Mouse (Mus musculus) ovary, adult 18-20 months (tissue): ENCODE measurements around the gene Il34.

Source experiments
- DNase-seq: peaks from one replicate; pipeline ENCODE4 v3.0.0; 2022; ENCODE audit warnings: low spot score, mixed read lengths

Gene Il34

DNA sequence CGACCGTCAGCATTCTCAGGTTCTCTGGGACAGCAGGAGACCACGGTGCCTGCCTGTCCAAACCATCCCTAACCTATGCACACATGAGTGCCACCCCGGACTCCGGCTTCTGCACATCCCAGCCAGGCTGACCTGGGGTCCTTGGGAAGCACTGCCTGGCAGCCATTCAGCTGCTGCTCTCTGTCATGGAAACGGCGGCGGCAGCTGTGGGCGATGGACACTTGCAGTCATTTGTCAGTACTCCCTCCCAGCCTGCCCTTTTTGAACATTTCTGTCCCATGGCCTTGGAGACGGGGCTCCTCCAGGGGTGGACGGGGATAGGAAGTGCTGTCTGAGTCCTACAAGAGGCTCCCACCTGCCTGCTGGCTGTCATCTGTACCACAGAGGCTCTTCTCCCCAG lies 97.3 kb downstream of the Il34 start:
- DNase-seq, result no peak

DNA sequence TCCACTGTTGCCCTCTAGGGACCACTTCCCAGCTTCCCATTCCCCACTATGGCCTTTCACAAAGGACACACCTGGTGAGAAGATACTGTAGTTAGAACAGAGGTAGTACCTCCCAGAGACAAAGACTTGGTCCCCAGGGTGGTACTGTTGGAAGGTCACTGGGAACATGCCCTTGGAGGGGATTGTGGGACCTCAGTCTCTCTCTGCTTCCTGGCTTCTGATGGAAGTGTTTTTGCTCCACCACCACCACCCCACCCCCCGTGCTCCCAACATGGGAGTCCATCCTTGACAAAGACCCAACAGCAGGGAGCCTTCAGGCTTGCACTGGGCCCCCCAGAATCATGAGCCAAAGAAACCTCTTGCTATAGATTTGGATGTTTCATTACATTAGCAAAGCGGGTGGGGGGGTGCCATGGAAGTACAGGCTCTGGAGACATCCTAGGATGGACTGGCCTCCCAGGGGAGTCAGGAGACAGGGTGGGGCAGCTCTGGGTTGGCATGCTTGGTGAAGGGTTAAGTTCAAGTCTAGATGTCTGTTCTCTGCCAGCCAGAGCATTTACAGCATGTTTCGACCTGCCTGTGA lies 99.3 kb downstream of the Il34 start:
- DNase-seq, result no peak

DNA sequence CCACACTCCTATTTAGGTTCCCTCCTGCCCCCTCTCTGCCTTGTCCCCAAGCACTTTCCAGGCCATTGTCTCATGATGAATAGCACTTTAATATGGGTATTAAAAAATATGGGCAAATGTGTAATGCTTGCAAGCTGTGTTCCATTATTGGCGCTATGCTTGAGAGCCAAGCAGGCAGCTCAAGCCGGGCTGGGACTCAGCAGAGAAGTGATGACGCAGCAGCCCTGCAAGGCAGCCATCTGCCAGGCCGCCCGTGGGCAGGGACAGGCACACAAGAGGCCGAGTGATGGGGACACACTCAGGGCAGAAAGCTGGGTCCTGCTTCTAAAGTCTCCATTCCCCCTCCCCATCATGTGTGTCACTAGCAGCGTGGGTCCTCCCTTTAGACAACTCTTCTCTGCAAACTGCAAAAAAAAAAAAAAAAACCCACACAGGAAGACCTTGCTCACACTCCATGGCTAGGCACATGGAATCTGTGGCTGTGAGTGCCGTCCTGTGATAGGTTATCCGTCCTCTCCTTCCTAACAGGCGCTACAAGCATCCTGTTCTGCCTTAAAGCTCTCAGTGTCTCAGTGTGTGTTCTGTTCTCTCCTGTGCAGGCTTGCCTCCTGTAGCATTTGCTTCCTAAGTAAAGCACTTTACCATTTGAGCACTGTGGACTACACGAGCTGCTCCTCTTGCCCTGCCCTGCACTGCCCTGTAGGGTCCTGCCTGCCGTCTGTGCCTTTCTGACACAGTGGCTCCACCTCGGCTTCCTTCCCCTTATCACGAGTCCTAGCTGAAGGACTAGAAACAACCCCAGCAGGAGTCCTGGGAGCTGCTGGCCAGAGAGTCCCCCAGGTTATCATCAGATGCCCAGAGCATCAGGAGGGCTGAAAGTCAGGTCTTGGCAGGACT lies 100.1 kb downstream of the Il34 start:
- no peak for DNase-seq

DNA sequence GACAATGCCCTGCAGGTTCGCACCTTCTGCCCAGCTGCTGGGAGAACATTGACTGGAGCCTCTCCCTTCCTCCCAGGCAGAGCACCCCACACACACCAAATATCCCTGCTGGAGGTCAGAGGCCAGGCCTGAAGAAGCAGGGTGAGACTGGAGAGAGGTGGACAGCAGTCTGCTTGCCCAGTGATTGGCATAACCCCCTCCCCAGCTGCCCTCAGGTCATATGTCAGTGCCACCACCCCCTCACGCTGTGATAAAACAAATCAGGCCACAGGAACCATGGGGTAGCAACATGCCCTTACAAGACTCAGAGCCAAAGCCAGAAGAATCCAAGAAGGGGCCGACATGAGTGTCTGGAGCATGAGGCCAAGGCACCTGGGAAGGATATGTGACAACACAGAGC lies 101.6 kb downstream of the Il34 start:
- no peak for DNase-seq

DNA sequence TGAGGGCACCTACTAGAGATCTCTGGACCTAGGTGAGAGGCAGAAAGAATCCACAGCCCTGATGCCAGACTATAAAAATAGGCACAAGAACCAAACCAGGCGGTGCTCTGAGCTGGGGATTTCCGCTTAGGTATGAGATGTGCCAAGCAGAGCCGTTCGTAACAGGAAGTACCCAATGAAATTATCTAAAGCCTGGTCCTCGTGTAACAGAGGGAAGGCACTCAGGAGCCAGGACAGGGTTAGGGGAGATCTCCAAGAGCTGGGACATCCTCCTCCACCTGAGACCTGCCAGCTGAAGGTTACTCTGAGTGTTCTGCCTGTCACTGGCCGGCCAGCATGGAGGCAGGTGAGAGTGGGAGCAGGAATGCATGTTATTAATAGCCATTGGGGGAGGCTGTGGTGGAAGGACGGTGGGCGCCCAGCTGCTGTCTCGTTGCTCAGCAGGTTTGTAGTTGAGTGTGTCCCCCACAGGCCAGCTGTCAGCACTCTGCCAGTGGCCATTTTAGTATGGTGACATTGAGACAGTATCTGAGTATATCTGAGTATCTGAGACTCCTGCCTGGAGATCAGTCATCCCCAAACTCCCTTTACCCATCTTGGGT lies 102.2 kb downstream of the Il34 start:
- no peak for DNase-seq

DNA sequence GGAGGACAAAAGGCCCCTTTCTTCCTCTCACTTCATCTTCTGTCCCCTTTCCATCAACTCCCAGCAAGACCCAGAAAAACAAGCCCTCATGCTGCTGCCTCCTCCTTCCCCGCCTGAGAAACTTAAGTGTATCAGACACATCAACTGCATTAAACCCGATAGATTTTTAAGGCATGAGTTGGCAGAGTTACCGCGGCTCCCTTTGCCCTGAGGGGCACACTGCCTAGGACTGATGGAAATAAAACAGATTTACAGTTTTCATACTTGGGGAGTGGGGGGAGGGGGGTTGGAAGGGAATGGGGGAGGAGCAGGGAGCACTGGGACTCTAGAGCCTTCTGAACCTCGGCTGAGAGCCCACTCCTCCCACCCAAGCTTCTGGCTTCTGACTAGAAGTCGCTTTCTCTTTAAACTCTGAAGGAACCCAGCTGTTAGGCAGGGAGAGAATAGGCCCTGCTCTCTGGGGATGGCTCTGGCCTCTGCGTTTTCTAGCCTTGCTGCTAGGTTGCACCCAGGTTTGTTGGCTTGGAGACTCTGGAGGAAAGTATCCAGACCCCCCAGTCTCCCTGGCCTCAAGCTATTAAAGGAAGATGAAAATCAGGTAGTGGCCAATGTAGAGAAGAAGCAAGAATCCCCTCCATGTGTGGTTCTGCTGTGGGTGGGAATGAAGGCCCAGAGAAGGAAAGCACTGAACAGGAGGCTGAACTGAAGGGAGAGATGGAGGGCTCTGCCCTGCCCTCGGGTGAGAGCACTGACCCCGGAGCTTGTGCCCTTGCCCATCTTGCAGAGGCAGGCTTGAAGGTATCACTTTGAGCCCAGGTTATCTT lies 102.9 kb downstream of the Il34 start:
- DNase-seq, result no peak

DNA sequence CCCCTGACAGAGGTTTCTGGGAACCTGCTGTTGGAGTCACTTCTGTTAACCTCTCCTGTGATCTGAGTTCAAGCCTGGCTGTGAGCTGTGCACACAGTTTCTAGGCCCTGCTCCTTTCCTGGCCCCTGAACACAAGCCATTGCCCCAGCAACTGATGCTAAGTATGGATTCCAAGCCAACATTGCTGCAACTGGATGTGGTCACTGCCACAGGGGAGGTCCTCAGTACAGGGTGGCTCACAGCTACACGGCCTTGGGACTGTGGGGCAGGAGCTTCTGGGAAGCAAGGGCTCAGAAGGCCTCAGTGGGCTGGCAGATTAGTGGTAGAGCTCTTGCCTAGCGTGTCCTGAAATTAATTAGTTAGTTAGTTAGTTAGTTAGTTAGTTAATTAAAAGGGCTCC lies 105.2 kb downstream of the Il34 start:
- DNase-seq, result no peak

DNA sequence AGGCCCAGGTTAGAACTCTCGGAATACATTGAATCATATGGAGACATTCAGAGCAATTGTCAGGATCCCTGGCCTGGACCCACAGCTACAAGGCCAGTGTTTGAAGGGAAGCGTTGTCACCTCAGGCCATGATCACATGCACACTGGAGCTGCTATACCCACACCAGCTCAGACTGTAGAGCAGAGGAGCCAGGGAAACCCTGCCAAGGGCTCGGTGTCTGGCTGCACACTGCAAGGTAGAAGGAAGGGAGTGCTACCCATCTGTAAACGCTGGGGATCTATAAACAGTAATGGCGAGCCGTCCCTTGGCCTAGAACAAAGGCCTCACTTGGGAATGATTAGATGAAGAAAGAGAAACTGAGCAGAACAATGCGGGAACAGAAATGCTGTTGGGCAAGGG lies 106.2 kb downstream of the Il34 start:
- DNase-seq, result no peak

DNA sequence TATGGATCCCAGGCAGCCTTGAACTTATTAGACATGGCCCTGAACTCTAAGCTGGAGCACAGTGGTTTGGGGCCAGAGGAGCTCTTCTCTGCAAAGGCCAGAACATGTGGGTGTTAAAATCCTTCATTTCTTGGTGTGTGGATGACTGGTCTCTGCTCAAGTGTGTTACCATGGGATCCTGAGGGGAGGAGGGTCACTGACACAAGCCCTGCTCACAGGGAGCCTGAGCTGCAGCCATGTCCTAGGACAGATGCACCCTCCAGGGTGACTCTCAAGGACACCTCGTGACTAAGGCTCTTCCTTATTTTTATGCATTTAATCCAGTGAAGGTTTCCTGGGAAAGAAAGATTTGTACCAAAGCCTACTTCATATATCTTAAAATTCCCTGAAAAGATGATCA lies 107.6 kb downstream of the Il34 start:
- no peak for DNase-seq

DNA sequence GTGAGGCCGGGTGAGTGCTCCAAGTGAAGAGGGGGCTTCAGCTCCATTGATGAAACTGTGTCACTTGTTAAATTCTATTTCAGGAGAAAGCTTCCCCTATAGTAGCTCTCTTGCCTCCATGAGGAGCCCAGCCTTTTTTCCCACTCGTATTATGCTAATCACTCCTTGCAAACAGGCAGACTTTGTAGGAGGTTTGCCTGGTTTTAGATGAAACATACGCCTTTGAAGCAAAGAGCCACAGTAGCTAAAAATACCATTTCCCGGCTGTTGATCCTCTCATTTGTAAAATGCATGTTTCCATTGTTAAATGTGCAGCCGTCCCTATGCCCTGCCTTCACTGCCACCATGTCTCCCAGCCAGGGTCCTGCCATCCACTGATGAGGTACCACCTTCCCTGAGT lies 108.2 kb downstream of the Il34 start:
- DNase-seq, result no peak

DNA sequence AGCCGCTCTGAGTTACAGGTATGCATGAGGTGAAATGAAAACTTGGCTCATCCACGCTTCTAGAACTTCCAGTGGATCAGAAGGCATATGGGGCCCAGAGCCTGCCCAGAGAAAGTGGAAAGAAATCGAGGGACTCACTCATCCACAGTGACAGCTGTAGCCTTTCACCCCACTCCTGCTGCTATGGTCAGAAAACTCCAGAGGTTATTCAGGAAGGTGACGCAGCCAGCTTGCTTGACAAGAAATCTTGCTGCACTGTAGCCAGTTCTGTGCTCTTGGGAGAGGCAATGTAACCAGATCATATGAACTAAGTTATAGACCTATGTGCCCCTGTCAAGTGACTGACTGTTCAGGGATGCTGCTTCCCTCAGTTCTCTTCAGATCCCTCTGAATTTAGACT lies 109.7 kb downstream of the Il34 start:
- DNase-seq, result no peak

DNA sequence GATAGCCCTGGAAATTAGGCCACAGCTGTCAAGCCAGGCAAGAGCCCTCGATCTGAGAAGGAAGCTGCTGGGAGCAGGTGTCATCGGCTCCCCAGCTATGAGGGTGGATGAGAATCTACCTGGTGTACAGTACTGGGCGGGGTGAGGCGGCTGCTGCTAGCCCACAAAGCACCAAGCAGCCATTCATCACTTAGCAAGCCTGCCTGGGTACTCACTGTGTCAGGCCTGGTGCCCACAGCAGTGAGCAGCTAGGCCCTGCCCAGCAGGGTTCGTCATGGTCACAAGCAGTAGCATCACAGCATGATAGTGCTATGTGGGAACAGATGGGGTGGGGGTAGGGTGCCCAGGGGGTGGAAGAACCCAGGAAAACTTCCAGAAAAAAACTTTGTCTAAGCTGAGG lies 110.3 kb downstream of the Il34 start:
- DNase-seq, result no peak

DNA sequence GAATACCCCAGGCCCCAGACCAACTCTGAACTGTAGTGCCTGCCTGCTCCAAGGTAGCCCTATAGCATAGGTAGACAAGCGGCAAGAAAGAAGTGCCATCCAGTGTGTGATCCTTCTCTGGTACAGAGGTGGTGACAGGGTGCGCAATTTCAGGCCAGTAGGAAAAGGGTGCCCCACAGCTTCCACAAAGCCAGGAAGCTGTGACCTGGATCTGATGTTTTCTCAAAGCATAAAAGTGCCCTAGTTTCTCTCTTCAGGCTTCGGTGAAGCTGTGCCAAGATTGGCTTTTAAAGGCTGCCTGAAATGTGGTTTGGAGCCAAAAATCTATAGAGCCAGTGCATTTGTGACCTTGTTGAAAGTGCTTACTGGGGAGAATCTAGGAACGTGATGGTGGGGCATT lies 110.9 kb downstream of the Il34 start:
- no peak for DNase-seq

DNA sequence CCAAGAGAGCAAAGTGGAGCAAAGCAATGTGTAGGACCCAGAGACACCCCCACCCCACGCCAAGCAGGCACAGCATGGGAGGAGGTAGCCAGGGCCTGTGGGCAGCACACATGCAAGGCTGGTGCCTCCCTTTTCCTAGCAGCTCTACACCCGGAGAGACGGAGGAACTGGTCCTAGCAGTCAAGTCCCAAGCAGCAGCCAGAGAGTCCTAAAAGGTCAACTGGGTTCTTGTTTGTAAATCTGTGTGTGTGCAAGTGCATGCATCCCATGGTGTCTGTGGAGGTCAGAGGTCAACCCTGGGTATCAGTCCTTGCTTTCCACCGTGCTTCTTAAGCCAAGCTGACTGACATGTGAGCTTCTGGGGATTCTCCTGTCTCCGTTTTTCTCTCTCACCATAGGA lies 111.5 kb downstream of the Il34 start:
- no peak for DNase-seq
